Mouse (Mus musculus): ENCODE measurements around the gene Ankrd27. TPM values are rescaled to one million over a fixed set of nuclear protein-coding genes. Genes with fewer than 3 reads are reported as not detected.

Gene Ankrd27
- 50.8 and 52.2 TPM in 2 replicates for polyA plus RNA-seq (2012; rRNA removed)
- polyA plus RNA-seq (2014; fragmentation: Nextera tagmentation; extraction: Ambion mirVana) = 45.8 and 47.6 TPM in 2 replicates

DNA sequence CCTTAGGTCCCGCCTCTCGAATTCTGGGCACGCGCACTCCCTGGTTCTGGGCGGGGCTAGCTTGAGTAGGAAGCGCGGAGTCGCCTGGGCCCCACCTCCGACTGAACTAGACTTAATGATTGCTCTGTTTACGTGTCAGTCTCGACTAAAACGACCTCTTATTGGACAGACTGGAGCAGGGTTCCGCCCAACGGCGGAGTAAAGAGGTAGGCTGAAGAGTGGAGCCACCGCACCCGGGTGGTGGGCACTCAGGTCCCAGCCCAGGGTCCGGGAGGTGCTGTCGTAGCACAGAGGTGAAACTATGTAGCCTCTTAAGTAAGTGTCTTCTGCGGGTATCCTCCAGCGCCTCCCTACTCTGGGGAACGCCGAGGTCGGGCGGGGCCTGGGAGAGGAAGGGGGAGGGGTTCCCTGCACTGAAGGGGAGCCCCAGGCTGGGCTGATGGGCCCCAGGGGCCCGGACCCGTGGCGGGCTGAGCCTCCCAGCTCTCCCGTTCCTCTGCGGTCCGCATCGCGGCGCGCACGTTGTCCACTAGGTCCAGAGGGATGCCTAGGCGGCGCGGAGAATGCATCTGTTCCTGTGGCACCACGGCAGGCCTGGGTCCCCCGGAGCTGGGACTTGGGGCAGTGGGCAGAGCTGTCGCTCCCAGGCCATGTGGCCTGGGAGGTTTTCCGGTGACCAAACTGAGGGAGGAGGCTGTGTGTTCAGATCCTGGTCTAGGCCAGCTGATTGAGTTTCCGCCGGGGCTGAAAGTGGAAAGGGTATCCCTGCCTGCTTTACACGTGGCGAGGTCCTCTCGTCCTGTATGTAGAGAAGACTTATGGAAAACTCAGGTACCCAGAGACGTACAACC is at the start of gene Ankrd27:
Gene Ankrd27 (plus strand): TSS at position 190 of the 851 bp plus-strand sequence.
- ATAC-seq (ENCODE audit: low FRiP score, low read depth) = peak; percentile 94
- peak within 1 kb of the TSS; percentile 74 for H3K27ac ChIP-seq (replicated peaks; ENCODE audit: low read depth, low read length)
- no peaks in the 10 kb centered on the region for H3K36me3 ChIP-seq (ENCODE audit: control insufficient read depth, insufficient read depth, low read length)
- peaks cover 35% of the 10 kb centered on the region for H3K27me3 ChIP-seq (ENCODE audit: control insufficient read depth, insufficient read depth, low read length)
- peak within 1 kb of the TSS; percentile 90 for H3K4me3 ChIP-seq (replicated peaks; ENCODE audit: low read length)
- peak; percentile 94; the same call in 1 of the 2 replicates for TF ChIP-seq POLR2A (IDR thresholded peaks at IDR 0.05; ENCODE audit: borderline replicate concordance, extremely low read depth, insufficient read depth, insufficient read length)
- DNase-seq (ENCODE audit: low spot score) = peak; percentile 98
- peak within 1 kb of the TSS; percentile 85 for H3K9ac ChIP-seq (ENCODE audit: low read depth, low read length, severe bottlenecking)
- peaks cover 39% of the 10 kb centered on the region for H3K4me1 ChIP-seq (ENCODE audit: control insufficient read depth, insufficient read depth, low read length)
- no peaks in the 10 kb centered on the region for H3K9me3 ChIP-seq (ENCODE audit: control insufficient read depth, low read length)
- under 1% methylated on average over 49 of the region's 49 CpGs for WGBS
- peak within 1 kb of the TSS; percentile 100 for H3K4me2 ChIP-seq (replicated peaks; ENCODE audit: low read depth, low read length, severe bottlenecking)

DNA sequence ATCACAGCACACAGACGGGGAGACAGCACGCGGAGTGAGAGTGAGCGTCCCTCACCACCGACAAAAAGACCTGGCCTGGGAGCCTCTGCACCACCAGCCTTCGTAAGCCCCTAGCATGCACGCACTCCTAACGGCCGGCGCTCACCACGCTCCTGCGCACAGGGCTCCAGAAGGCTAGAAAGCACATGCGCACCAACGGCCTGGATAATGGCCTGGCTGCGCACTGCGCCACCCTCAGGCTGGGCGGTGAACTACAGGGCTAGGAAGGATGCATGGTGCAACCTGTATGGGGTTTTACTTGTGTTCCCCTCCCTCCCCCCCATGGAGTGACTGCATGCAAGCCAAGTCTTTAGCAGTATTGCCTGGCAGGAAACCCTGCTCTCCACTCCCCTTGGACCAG is 48.5 kb upstream of the Ankrd27 start, which contains the start of gene Tdrd12:
Gene Tdrd12 (minus strand): TSS at position 184 of the 400 bp plus-strand sequence.
- DNase-seq (ENCODE audit: low spot score) = no peak
- 94% methylated on average over 16 of the region's 17 CpGs for WGBS
- no peak within 1 kb of the TSS for H3K9ac ChIP-seq (ENCODE audit: low read depth, low read length, severe bottlenecking)
- no peak within 1 kb of the TSS for H3K4me3 ChIP-seq (replicated peaks; ENCODE audit: low read length)
- no peak within 1 kb of the TSS for H3K4me2 ChIP-seq (replicated peaks; ENCODE audit: low read depth, low read length, severe bottlenecking)
- H3K4me1 ChIP-seq (ENCODE audit: control insufficient read depth, insufficient read depth, low read length) = no peaks in the 10 kb centered on the region
- H3K9me3 ChIP-seq (ENCODE audit: control insufficient read depth, low read length) = no peaks in the 10 kb centered on the region
- ATAC-seq (ENCODE audit: low FRiP score, low read depth) = no peak
- H3K36me3 ChIP-seq (ENCODE audit: control insufficient read depth, insufficient read depth, low read length) = no peaks in the 10 kb centered on the region
- TF ChIP-seq POLR2A (IDR thresholded peaks at IDR 0.05; ENCODE audit: borderline replicate concordance, extremely low read depth, insufficient read depth, insufficient read length) = no peak
- no peaks in the 10 kb centered on the region for H3K27me3 ChIP-seq (ENCODE audit: control insufficient read depth, insufficient read depth, low read length)
- no peak within 1 kb of the TSS for H3K27ac ChIP-seq (replicated peaks; ENCODE audit: low read depth, low read length)

DNA sequence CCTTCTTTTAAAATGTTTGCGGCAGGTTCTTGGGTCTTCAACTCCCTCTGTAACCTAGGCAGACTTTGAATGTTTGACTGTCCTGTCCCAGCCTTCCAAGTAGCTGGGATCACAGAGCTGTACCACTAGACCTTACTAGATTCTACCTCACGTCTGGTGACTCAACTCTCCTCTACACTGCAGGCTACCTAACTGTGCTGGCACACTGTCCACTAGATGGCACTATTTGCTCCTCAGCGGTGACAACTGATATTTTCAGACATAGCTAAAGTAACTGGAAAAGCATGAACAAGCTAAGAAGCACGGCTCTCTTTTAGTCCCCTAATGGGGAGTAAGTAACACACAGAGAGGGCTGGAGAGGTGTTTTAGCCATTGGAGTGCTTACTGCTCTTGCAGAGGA is 40.2 kb upstream of the Ankrd27 start:
- H3K4me2 ChIP-seq (replicated peaks; ENCODE audit: low read depth, low read length, severe bottlenecking) = no peak overlapping the region
- H3K27ac ChIP-seq (replicated peaks; ENCODE audit: low read depth, low read length) = no peak overlapping the region
- no peak overlapping the region for H3K4me3 ChIP-seq (replicated peaks; ENCODE audit: low read length)
- no peaks in the 10 kb centered on the region for H3K4me1 ChIP-seq (ENCODE audit: control insufficient read depth, insufficient read depth, low read length)
- DNase-seq (ENCODE audit: low spot score) (peak; percentile 72), ATAC-seq (ENCODE audit: low FRiP score, low read depth) (peak; percentile 71; the same call in 1 of the 2 replicates)
- no peak overlapping the region for H3K9ac ChIP-seq (ENCODE audit: low read depth, low read length, severe bottlenecking)
- WGBS = 34% methylated on average over 4 of the region's 4 CpGs
- TF ChIP-seq POLR2A (IDR thresholded peaks at IDR 0.05; ENCODE audit: borderline replicate concordance, extremely low read depth, insufficient read depth, insufficient read length) = no peak
- no peaks in the 10 kb centered on the region for H3K9me3 ChIP-seq (ENCODE audit: control insufficient read depth, low read length)
- peaks cover 9% of the 10 kb centered on the region for H3K36me3 ChIP-seq (ENCODE audit: control insufficient read depth, insufficient read depth, low read length)
- no peaks in the 10 kb centered on the region for H3K27me3 ChIP-seq (ENCODE audit: control insufficient read depth, insufficient read depth, low read length)

DNA sequence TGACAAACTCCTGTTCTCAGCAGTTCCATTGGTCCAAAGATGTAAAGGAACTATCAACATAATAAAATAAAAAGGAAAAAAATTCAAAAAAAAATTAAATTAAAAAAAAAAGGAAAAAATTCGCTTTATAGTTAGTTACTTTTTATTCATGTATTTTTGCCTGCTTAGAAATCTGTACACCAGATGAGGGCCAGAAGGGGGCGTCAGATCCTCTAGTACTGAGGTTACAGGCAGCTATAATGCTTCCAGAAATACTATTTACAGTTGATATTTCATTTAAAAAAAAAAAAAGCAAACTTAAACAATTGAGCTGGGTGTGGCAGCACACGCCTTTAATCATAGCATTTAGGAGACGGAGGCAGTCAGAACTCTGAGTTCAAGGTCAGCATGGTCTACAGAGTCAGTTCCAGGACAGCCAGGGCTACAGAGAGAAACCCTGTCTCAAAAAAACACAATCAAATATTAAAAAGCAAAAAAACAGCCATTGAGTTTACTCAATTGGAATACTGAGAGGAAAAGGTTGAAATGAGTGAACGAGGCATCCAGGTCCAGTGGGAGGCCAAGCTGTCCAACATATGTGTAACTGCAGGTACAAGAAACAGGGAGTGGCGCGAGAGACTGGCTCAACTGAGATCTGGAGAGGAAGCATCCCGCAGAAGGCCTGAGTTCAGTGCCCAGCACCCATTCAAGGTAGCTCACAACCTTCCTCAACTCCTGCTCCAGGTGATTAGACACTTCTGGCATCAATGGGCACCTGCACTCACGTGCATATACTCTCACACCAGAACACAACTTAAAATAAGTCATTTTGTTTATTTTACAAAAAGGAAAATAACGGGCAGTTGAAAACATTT is 32.1 kb upstream of the Ankrd27 start:
- H3K4me1 ChIP-seq (ENCODE audit: control insufficient read depth, insufficient read depth, low read length) = peaks cover 7% of the 10 kb centered on the region; the same call in 1 of the 2 replicates
- no peak for TF ChIP-seq POLR2A (IDR thresholded peaks at IDR 0.05; ENCODE audit: borderline replicate concordance, extremely low read depth, insufficient read depth, insufficient read length)
- H3K9ac ChIP-seq (ENCODE audit: low read depth, low read length, severe bottlenecking) = no peak overlapping the region
- no peak overlapping the region for H3K27ac ChIP-seq (replicated peaks; ENCODE audit: low read depth, low read length)
- H3K27me3 ChIP-seq (ENCODE audit: control insufficient read depth, insufficient read depth, low read length) = no peaks in the 10 kb centered on the region
- H3K9me3 ChIP-seq (ENCODE audit: control insufficient read depth, low read length) = no peaks in the 10 kb centered on the region
- H3K36me3 ChIP-seq (ENCODE audit: control insufficient read depth, insufficient read depth, low read length) = peaks cover 8% of the 10 kb centered on the region; the same call in 1 of the 2 replicates
- DNase-seq (ENCODE audit: low spot score) = peak; percentile 25
- WGBS = 64% methylated on average over 10 of the region's 10 CpGs
- peak overlapping the region; percentile 97 for H3K4me2 ChIP-seq (replicated peaks; ENCODE audit: low read depth, low read length, severe bottlenecking)
- peak overlapping the region; percentile 80 for H3K4me3 ChIP-seq (replicated peaks; ENCODE audit: low read length)
- ATAC-seq (ENCODE audit: low FRiP score, low read depth) = no peak

Data from limb, embryonic 14.5 days (tissue).